Mouse (Mus musculus) megakaryocyte, adult 5-6 weeks (primary cell): ENCODE results near the gene Agbl3. TPM values are rescaled to one million over a fixed set of nuclear protein-coding genes. Genes with fewer than 3 reads are reported as not detected.

Experiments
- ATAC-seq: 2 replicates; pipeline ENCODE4 v1.8.0; 2016; ENCODE audit warnings: mild to moderate bottlenecking, inconsistent platforms; ENCODE audit not compliant: poor library complexity, severe bottlenecking
- total RNA-seq, 2 experiments: library from RNA; stranded (forward) in 1 of 2; stranded (reverse) in 1 of 2; fragments of 153-499, 151-499 nt in 1 of 2; fragments of 221-1000, 200-1000 nt in 1 of 2; gene quantifications; 2 replicates each; pipeline versions ENCODE4 v1.2.3 to v1.2.4; 2015 to 2017

Gene Agbl3
- total RNA-seq, 2 experiments from 2014 or later = 1.1 to 2.3 TPM

- no peak for ATAC-seq
Observed at GRCm38 (mm10) chr6:34903441-34903840, 123.2 kb downstream of the Agbl3 start.

- no peak for ATAC-seq
Observed at GRCm38 (mm10) chr6:34903851-34904250, 123.6 kb downstream of the Agbl3 start.

- ATAC-seq = no peak
Observed at GRCm38 (mm10) chr6:34904361-34904760, 124.1 kb downstream of the Agbl3 start.

- ATAC-seq = no peak
Observed at GRCm38 (mm10) chr6:34906125-34906524, 125.9 kb downstream of the Agbl3 start.

GRCm38 (mm10) chr6:34906661-34907060 is 126.4 kb downstream of the Agbl3 start:
- no peak for ATAC-seq

- no peak for ATAC-seq
Observed at GRCm38 (mm10) chr6:34907121-34907614, 126.9 kb downstream of the Agbl3 start.

GRCm38 (mm10) chr6:34907696-34908260 is 127.5 kb downstream of the Agbl3 start:
- no peak for ATAC-seq

Other genes starting within 250 kb of the Agbl3 start
- gene Cald1, start 181.9 kb upstream of the Agbl3 start, total RNA-seq (2015) = 0.09 and 0.47 TPM in 2 replicates
- 0.08 TPM in 1 of 2 replicates, not detected in the other for gene Cald1, start 181.9 kb upstream of the Agbl3 start, total RNA-seq (2017)
- gene Tmem140, start 82.7 kb downstream of the Agbl3 start, total RNA-seq (2015) = 3.1 and 5.0 TPM in 2 replicates
- gene Tmem140, start 82.7 kb downstream of the Agbl3 start, total RNA-seq (2017) = 2.8 and 6.1 TPM in 2 replicates
- 7.5 and 8.1 TPM in 2 replicates for gene Cyren, start 97.6 kb downstream of the Agbl3 start, total RNA-seq (2015)
- gene Cyren, start 97.6 kb downstream of the Agbl3 start, total RNA-seq (2017) = 3.8 and 7.1 TPM in 2 replicates
- gene Wdr91, start 130.4 kb downstream of the Agbl3 start, total RNA-seq (2015) = 4.2 and 7.6 TPM in 2 replicates
- gene Wdr91, start 130.4 kb downstream of the Agbl3 start, total RNA-seq (2017) = 19.6 and 27.5 TPM in 2 replicates
- not detected in 2 replicates for gene Stra8, start 139.7 kb downstream of the Agbl3 start, total RNA-seq (2015)
- not detected in 2 replicates for gene Stra8, start 139.7 kb downstream of the Agbl3 start, total RNA-seq (2017)
- 0.36 TPM in 1 of 2 replicates, not detected in the other for gene Slc23a4, start 208.0 kb downstream of the Agbl3 start, total RNA-seq (2015)
- gene Slc23a4, start 208.0 kb downstream of the Agbl3 start, total RNA-seq (2017) = 0.11 and 0.73 TPM in 2 replicates